ENCODE assay signal across 18 mouse cellular contexts in genomic region chr7:96390034-96390670, GRCm38 (mm10).
DNase-seq lines count a peak whose midpoint lies in the region; ATAC-seq and TF ChIP-seq lines count a peak whose summit lies in the region.
"Had no signal": no experiment of that assay in that cellular context is flagged by ENCODE, and none has a peak within 500 bp of the region (broad histone marks: within the 10 kb centered on the region; RNA-seq: fewer than 3 reads in every experiment).

No protein-coding gene starts in this region.

- H3K36me3 ChIP-seq in heart, embryonic 10.5 days: no peaks in the 10 kb centered on the region
- H3K36me3 ChIP-seq in heart, embryonic 11.5 days (ENCODE audit: control insufficient read depth, insufficient read depth, low read length): no peaks in the 10 kb centered on the region
- H3K36me3 ChIP-seq in forebrain, embryonic 14.5 days (ENCODE audit: control insufficient read depth, insufficient read depth, low read length): no peaks in the 10 kb centered on the region
- no peaks in the 10 kb centered on the region for H3K36me3 ChIP-seq in hindbrain, postnatal 0 days (ENCODE audit: insufficient read depth, low read length)
- H3K36me3 ChIP-seq: embryonic facial prominence, embryonic 13.5 days; heart, embryonic 15.5 days had no signal

- H3K9ac ChIP-seq in heart, embryonic 11.5 days (ENCODE audit: low read depth, low read length): no peak overlapping the region
- H3K9ac ChIP-seq in forebrain, embryonic 14.5 days (ENCODE audit: low read length): no peak overlapping the region
- no peak overlapping the region for H3K9ac ChIP-seq in hindbrain, postnatal 0 days (replicated peaks; ENCODE audit: low read length)
- H3K9ac ChIP-seq: embryonic facial prominence, embryonic 13.5 days; heart, embryonic 15.5 days had no signal

- no peak overlapping the region for H3K4me2 ChIP-seq in heart, embryonic 11.5 days
- no peak overlapping the region for H3K4me2 ChIP-seq in forebrain, embryonic 14.5 days (ENCODE audit: low read length)
- no peak overlapping the region for H3K4me2 ChIP-seq in hindbrain, postnatal 0 days (ENCODE audit: low read depth, low read length)
- H3K4me2 ChIP-seq: embryonic facial prominence, embryonic 13.5 days; heart, embryonic 15.5 days had no signal

- TF ChIP-seq CTCF in hindbrain, postnatal 0 days (IDR thresholded peaks at IDR 0.05; ENCODE audit: low read depth): no peak

- WGBS in heart, embryonic 10.5 days: 86% methylated on average over 6 of the region's 6 CpGs
- 73% methylated on average over 6 of the region's 6 CpGs for WGBS in heart, embryonic 11.5 days (ENCODE audit: insufficient replicate concordance)
- 17% methylated on average over 6 of the region's 6 CpGs for WGBS in forebrain, embryonic 14.5 days
- 30% methylated on average over 6 of the region's 6 CpGs for WGBS in hindbrain, postnatal 0 days

- H3K4me1 ChIP-seq in heart, embryonic 10.5 days: no peaks in the 10 kb centered on the region
- no peaks in the 10 kb centered on the region for H3K4me1 ChIP-seq in heart, embryonic 11.5 days (ENCODE audit: control insufficient read depth, insufficient read depth, low read length)
- H3K4me1 ChIP-seq in forebrain, embryonic 14.5 days (ENCODE audit: control insufficient read depth, insufficient read depth, low read length): peaks cover 8% of the 10 kb centered on the region
- no peaks in the 10 kb centered on the region for H3K4me1 ChIP-seq in hindbrain, postnatal 0 days (ENCODE audit: insufficient read depth, low read length)
- H3K4me1 ChIP-seq: heart, embryonic 15.5 days had no signal

- H3K27ac ChIP-seq in heart, embryonic 10.5 days: no peak overlapping the region
- H3K27ac ChIP-seq in heart, embryonic 11.5 days (ENCODE audit: low read depth, low read length): no peak overlapping the region
- H3K27ac ChIP-seq in forebrain, embryonic 14.5 days (ENCODE audit: low read depth, low read length): no peak overlapping the region
- H3K27ac ChIP-seq in hindbrain, postnatal 0 days: no peak overlapping the region
- H3K27ac ChIP-seq: embryonic facial prominence, embryonic 13.5 days; heart, embryonic 15.5 days; layer of hippocampus, adult 2 months; left cerebral cortex, adult 2 months had no signal

- DNase-seq in heart, embryonic 10.5 days (ENCODE audit: low spot score): peak; percentile 30
- peak; percentile 97 for DNase-seq in Muller cell, postnatal 12 days (ENCODE audit: inconsistent ontology term)
- DNase-seq in forebrain, embryonic 14.5 days (ENCODE audit: low spot score): peak; percentile 77
- DNase-seq in hindbrain, postnatal 0 days (ENCODE audit: low spot score): peak; percentile 53
- DNase-seq in right cerebral cortex, adult 2 months (ENCODE audit: low spot score in 2 of 2): no peak
- no peak for DNase-seq in layer of hippocampus, postnatal 10 days (ENCODE audit: low spot score in 2 of 2)
- DNase-seq: cerebellum, adult 11-12 months; gastrocnemius, postnatal 36 days; liver; lung, adult 2 months; right cerebral cortex, postnatal 25 days; thymus, adult 18-20 months had no signal

- no peak for ATAC-seq in heart, embryonic 11.5 days (replicated peaks; ENCODE audit: insufficient number of reproducible peaks, low FRiP score, low TSS enrichment)
- ATAC-seq in forebrain, embryonic 14.5 days: peak; percentile 80
- peak; percentile 76 for ATAC-seq in hindbrain, postnatal 0 days
- no peak for ATAC-seq in activated CD4-positive, CD25-positive, alpha-beta regulatory T cell, adult 4 months

- no peaks in the 10 kb centered on the region; the same call in 1 of the 2 replicates for H3K27me3 ChIP-seq in heart, embryonic 10.5 days (ENCODE audit: insufficient read depth, poor library complexity, severe bottlenecking)
- H3K27me3 ChIP-seq in heart, embryonic 11.5 days (ENCODE audit: control insufficient read depth, insufficient read depth, low read length): no peaks in the 10 kb centered on the region
- no peaks in the 10 kb centered on the region for H3K27me3 ChIP-seq in forebrain, embryonic 14.5 days (replicated peaks; ENCODE audit: control insufficient read depth, insufficient read depth, low read length)
- H3K27me3 ChIP-seq in hindbrain, postnatal 0 days (ENCODE audit: insufficient read depth, low read length): no peaks in the 10 kb centered on the region
- H3K27me3 ChIP-seq: embryonic facial prominence, embryonic 13.5 days; heart, embryonic 15.5 days had no signal

- no peaks in the 10 kb centered on the region for H3K9me3 ChIP-seq in heart, embryonic 10.5 days
- no peaks in the 10 kb centered on the region for H3K9me3 ChIP-seq in heart, embryonic 11.5 days (replicated peaks; ENCODE audit: control insufficient read depth, low read length)
- H3K9me3 ChIP-seq in forebrain, embryonic 14.5 days (replicated peaks; ENCODE audit: control insufficient read depth, low read length): no peaks in the 10 kb centered on the region
- no peaks in the 10 kb centered on the region for H3K9me3 ChIP-seq in hindbrain, postnatal 0 days (ENCODE audit: low read length)
- H3K9me3 ChIP-seq: embryonic facial prominence, embryonic 13.5 days; heart, embryonic 15.5 days had no signal

- H3K4me3 ChIP-seq in heart, embryonic 10.5 days: no peak overlapping the region
- no peak overlapping the region for H3K4me3 ChIP-seq in heart, embryonic 11.5 days (ENCODE audit: low read depth, low read length)
- no peak overlapping the region for H3K4me3 ChIP-seq in forebrain, embryonic 14.5 days (ENCODE audit: low read depth, low read length)
- no peak overlapping the region for H3K4me3 ChIP-seq in hindbrain, postnatal 0 days (ENCODE audit: low read length)
- H3K4me3 ChIP-seq: embryonic facial prominence, embryonic 13.5 days; heart, embryonic 15.5 days; layer of hippocampus, adult 2 months; left cerebral cortex, adult 2 months had no signal

Comparison
In these comparisons a context has a peak if more than half of its experiments do, and no peak if none do; other contexts are left out.
1. DNase-seq: peak in heart, embryonic 10.5 days (single experiment), Muller cell, postnatal 12 days (single experiment), forebrain, embryonic 14.5 days (single experiment) and hindbrain, postnatal 0 days (single experiment); none in right cerebral cortex, adult 2 months (0 of 2) and layer of hippocampus, postnatal 10 days (0 of 2).
2. ATAC-seq: peak in forebrain, embryonic 14.5 days (single experiment) and hindbrain, postnatal 0 days (single experiment); none in heart, embryonic 11.5 days (single experiment) and activated CD4-positive, CD25-positive, alpha-beta regulatory T cell, adult 4 months (single experiment).